Mouse (Mus musculus) spleen, adult 2 months (tissue): ENCODE results near the gene 4933434E20Rik.

Experiments used
- CTCF ChIP-seq: fragments of 200-500 bp; IDR thresholded peaks from 2 replicates; pipeline ENCODE4 v1.5.1; 2011; ENCODE audit warnings: mild to moderate bottlenecking, inconsistent platforms; ENCODE audit not compliant: insufficient read depth, insufficient read length, insufficient replicate concordance; ENCODE audit errors: extremely low read depth
- POLR2A ChIP-seq: fragments of 200-500 bp; IDR thresholded peaks from 2 replicates; pipeline ENCODE4 v1.6.1; 2011; ENCODE audit warnings: low read depth, low read length, inconsistent platforms

GRCm38 (mm10) chr3:90004091-90004796 is 47.2 kb upstream of the 4933434E20Rik start:
- no peak for TF ChIP-seq POLR2A
- TF ChIP-seq CTCF, result no peak
